Mouse (Mus musculus): ENCODE measurements around the gene Tfr2.

Tfr2 gene

DNA sequence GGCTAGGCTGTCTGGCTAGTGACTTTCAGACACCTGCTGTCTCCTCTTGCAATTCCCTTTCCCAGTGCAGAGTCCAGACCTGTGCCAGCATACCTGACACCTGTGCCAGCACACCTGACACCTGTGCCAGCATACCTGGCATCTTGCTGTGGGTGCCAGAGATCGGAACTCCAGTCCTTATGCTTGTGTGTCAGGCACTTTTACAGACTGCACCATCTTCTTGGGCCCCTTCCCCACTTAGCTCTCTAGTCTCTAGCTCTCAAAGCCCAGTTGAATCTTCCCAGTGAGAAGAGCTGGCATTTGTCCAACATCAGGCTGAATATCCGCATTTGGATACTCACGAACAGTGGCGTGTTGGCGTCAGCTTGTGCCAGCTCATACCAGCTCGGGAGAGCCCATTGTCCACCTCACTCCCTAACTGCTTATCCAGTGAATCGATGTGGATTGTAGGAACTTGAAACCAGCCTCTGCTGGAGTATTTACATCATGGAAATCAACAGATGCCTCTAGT, 30.3 kb upstream of the Tfr2 start:
- no peak for DNase-seq (ENCODE audit: low spot score)

DNA sequence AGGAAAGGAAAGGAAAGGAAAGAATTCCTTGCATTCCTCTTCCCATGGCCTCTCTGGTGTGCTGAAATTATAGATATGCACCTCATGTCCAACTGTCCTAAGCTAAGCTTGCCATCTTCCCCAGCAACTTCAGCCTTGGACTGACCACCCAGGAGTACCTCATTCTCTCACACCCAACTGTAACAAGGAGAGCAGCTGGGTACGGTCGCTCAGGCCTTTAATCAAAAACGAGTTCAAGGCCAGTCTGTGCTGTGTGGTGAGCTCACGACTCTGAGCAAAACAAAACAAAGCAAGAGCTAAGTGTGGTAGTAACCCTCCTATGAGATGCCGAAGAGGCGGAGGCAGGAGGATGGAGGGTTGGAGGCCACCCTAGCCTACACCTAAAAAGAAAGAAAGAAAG, 28.6 kb upstream of the Tfr2 start:
- no peak for DNase-seq (ENCODE audit: low spot score)

DNA sequence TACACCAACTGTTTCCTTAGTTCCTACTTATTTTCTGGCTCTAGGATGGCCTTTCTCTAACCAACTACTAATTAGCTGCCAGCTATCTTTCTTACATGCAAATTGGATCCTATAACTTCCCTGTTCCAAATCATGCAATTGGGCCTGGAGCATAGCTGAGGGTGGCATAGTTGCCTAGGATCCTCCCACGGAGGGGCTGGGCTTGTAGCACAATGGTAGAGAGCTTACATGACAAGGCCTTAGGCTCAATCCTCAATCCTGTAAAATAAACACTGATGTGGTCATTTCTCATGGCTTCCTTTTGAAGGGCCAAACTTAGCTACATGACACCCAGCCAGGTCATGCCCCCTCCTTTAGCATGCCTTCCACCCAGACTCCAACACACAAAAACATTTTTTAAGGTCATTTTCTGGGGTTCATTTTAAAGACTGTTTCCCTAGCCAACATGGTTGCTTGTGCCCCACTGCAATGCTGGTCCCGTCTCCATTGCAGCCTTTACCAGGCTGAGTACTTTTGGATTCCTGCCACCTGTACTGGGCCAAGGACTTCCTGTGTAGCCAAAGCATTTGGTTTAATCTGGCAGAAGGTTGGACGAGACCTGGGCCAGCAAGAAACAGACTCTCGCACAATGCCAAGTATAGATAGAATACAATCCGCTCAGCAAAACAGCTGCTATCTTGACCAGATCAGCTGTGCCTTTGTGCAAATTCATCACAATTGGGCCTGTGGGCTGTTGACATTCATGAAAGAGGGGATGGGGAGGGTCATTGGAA, 27.7 kb upstream of the Tfr2 start:
- DNase-seq (ENCODE audit: low spot score): no peak

DNA sequence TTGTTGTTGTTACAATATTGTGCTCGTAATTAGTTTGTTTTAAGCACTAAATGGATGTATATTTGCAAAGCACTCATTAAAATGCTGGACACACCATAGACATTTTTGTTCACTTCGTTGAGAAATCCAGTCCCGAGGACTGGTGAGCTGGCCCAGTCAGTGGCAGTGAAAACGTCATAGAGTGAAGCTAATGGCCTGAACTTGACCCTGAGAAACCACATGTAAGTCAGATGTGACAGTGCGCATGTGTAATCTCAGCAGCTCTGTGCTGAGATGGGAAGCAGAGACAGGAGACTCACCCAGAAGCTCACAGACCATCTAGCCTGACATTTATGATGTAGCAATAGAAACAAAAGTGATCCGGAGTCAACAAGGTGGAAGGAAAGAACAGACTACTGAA, 24.7 kb upstream of the Tfr2 start:
- DNase-seq (ENCODE audit: low spot score): no peak

DNA sequence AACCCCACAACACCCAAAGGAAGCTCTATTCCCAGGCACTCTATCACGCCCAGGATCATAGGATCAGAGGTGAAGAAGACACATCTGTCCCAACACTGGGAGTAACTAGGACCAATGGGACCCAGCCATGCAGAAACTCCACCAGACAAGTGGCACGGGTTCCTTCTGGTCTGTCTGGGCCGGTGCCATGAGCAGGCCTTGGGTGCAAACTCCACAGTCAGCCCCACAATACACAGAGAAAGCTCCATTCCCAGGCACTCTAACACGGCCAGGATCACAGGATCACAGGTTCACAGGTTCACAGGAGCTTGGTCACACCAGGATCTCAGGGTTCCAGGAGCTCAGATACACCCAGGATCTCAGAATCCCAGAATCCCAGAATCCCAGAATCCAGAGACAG, 24.0 kb upstream of the Tfr2 start:
- no peak for DNase-seq (ENCODE audit: low spot score)

DNA sequence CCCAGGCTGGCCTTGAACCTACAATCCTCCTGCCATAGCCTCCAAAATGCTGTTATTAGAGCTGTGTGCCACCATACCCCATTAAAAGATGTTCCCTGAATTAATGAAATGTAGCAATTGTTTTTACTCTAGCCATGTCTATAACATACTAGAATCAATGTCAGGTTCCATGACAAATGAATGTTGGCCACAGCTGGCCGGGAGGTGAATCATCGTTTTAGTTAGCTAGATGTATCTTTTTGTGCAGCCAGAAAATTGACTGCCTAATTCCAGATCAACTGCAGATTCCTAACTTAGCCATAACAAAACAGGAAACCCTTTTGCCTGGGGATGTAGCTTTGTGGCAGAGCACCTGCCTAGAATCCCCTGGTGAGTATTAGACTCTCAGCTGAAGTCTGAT, 19.8 kb upstream of the Tfr2 start:
- no peak for DNase-seq (ENCODE audit: low spot score)

DNA sequence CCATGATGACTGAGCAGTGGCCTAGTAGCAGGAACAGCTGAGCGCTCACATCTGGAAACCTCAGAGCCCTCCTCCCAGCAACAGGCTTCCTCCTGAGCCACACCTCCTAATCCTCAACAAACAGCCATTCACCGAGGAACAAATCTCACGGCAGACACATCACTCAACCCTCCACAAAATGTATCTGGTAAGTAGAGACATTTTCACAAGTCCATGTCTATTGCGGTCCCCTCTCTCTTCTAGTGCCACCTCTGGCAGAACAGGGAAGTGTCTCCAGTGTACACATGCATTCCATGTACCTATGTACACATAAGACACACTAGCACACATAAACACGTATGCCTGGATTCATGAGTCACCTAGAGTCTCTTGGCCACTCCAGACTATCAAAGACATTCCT, 18.5 kb upstream of the Tfr2 start:
- DNase-seq (ENCODE audit: low spot score): no peak

DNA sequence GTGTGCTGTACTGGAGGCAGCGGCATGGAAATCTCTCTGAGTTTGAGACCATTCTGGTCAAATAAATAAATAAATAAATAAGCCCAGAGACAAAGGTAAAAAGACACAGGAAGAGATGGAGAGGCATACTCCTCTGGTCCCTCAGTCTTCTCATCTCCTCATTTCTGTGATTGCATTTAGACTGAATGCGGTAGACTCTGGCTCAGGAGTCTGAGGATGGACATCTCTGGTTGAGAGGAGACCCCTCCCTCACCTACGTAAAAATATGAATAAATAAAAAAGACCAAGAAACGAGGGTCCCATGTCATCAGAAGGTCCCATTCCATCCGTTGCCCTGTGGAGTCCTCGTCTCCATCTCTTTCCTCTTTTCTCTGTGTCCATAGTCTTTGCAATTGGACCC, 16.6 kb upstream of the Tfr2 start:
- no peak for DNase-seq (ENCODE audit: low spot score)

DNA sequence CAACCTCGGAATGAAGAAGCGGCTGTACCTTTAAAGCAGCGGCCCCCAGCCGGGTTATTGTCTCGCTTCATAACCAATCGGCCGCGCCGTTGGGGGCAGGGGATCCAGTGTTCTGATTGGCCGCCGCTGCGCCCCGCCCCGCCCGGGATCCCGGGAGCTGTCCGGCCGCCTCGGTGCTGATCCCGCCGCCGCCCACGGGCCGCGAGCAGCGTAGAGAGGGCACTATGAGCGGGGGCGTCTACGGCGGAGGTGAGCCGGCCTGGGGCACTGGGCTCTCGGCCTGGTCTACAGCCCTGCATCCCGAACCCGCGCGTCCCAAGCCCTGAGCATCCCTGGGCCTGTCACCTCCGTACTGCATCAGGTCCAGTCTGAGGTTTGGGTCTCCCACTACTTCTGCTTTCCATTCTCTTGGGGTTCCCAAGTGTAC, 16.2 kb upstream of the Tfr2 start, which contains the start of gene Actl6b:
Actl6b (plus strand) TSS at position 107 of the 427 bp plus-strand sequence.
- DNase-seq (ENCODE audit: low spot score): peak; percentile 87

DNA sequence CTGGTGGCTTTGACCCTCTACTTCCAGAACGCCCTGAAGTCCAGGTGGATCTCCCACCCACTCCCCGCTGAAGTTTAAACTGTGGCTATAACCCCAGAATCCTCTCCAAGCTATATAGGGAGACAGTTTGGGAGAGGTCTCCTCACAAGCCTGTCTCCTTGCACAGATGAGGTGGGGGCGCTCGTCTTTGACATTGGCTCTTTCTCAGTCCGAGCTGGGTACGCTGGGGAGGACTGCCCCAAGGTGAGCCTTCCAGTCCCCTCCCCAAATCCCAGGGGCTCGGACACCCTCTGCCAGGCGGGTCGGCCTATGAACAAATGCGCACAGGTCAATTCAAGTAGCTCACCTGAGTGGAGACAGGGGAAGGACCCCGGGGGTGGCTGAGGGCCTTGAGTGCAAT, 15.7 kb upstream of the Tfr2 start:
- DNase-seq (ENCODE audit: low spot score): no peak

DNA sequence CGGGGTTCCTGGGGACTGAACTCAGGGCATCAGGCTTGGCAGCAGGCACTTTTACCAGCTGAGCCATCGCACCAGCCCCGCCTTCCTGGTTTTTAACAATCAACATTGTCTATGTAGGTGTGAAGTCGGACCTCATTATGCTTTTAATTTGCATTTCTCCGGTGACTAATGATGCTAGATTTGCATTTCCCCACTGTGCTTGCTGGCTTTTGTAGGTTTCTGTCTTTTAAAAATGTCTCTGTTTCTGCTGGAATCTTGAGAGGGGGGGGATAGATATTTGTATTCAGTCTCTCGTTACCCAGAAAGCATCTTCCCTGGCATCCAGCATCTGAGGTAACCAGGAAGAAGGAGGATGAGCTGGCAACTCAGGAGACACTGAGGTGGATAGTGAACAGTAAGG, 8.1 kb upstream of the Tfr2 start:
- no peak for DNase-seq (ENCODE audit: low spot score)

DNA sequence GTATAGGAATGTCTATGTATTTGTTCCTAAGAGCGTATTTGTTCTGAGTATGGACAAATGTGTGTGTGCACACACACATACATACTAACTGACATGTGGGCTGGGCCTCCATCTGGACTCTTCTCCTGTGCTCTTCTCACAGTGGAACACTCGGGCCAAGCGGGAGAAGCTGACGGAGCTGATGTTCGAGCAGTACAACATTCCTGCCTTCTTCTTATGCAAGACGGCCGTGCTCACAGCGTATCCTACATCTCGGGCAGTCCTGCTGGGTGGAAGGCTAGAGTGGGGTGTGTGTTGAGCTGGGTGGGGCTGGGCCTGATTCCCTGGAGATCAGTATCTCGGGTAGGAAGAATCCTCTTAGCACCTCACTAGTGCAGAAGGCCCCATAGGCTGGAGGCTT, 6.7 kb upstream of the Tfr2 start:
- DNase-seq (ENCODE audit: low spot score): peak; percentile 41

DNA sequence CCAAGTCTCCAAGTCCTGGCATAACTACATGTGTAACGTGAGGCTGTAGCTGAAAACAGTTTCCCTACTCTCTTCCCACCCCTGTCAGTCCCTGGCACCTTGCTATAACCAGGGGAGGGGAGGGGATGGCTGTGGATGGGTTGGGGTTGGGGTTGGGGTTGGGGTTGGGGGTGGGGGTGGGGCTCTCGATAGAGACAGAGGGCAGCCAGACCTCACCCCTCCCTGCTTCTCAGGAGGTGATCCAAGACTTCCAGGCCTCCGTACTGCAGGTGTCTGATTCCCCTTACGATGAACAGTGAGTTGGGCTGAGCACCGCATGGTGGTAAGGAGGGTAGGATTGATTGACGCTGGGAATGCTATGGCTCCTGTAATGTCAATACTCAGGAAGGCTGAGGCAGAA, 3.9 kb upstream of the Tfr2 start:
- no peak for DNase-seq (ENCODE audit: low spot score)

DNA sequence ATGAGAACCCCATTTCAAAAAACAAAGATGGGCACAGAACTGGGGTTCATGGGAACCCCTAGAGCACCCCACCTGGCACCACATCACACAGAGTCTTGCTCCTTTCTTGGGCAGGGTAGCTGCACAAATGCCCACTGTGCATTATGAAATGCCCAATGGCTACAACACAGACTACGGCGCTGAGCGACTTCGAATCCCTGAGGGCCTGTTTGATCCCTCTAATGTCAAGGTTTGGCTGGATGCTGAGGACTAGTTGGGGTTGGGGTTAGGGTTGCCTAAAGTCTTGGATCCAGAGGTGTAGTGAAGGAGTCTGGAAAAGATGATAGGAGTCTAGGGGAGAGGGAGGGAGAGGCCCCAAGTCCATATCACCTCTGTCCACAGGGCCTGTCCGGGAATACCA, 3.2 kb upstream of the Tfr2 start:
- DNase-seq (ENCODE audit: low spot score): no peak

DNA sequence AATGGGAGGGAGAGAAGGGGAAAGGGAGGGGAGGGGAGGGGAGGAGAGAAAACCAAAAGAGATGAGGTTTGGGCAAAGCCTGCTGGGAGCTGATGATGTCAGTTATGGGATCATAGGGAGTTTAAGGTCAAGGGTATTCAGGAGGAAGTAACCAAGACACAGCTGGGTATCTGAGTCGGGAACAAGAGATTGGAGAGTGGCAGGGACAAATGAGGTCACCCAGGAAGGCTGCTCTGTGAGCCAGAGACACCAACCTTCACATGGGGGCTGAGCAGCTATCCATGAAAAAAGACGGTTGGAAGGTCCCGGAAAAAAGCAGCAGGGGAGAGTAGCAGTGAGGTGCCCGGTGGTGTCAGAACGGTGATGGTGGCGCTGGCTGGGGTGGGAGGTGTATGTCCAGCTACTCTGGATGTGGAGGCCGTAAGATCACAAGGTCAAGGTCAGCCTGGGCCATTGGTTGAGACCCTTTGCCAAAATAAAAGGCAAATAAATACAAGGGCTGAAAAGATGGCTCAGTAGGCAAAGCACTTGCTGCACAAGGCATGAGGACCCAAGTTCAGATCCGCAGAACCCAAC, 1.3 kb upstream of the Tfr2 start:
- DNase-seq (ENCODE audit: low spot score): no peak

DNA sequence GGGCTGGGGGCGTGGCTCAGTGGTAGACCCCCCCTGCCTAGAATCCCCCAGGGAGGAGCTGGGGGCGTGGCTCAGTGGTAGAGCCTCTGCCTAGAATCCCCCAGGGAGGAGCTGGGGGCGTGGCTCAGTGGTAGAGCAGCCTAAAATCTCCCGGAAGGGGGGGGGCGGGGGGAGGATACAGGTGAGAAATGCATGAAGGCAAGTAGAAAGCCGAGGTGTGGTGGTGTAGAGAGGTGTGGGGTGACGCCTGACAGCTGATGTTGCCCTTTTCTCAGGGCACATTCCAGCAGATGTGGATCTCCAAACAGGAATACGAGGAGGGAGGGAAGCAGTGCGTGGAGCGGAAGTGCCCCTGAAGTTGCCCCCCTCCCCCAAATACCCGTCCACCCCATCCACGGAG, 609 bp upstream of the Tfr2 start:
- DNase-seq (ENCODE audit: low spot score): no peak

DNA sequence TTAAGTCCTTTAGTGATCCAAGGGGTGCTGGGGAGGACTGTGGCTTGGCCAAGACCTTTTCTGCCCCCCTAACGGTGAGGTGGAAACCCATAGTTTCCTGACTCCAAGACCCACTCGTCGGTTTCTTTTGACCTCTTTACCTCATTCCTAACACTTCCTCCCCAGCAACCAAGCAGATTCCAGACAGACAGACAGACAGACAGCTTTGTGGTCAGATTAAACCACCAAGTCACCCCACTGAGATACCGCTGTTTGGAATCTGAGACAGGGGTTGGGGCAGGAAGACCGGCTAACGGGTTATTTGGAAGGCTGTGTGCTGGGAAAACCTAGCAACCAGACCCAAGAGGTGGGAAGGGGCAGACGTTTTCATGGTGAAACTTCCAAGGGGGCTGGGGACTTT, 541 bp downstream of the Tfr2 start:
- DNase-seq (ENCODE audit: low spot score): no peak

DNA sequence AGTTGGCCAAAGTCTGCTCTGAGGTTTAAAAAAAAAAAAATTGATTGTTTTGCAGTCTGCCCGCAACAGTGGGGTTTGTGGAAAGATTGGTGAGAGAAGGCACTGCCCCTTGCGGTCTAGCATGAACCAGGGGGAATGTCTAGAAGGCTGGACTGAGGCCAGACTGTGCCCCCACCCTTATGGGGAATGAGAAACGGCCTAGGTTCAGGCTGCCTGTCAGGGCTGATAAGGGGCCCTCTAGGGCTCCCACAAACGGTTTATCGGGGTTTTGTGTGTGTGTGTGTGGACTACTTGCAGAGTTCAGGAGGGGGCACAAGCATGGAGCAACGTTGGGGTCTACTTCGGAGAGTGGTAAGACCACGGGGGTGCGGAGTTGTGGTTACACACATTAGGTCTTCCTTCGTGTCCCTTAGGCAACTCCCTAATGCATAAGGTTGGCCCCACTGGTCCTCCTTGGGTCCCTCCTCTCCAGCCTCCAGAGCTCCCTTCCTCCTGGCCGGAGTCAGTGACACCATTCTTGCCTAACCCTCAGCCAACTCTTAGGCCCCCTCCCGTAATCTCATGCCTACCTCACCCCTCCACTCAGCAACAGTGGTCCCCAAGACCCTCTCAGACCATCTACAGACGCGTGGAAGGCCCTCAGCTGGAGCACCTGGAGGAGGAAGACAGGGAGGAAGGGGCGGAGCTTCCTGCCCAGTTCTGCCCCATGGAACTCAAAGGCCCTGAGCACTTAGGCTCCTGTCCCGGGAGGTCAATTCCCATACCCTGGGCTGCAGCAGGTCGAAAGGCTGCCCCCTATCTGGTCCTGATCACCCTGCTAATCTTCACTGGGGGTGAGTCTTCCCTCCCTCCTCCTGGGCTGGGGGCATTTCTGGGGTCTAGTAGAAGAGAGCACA, 1.3 kb downstream of the Tfr2 start:
- no peak for DNase-seq (ENCODE audit: low spot score)

DNA sequence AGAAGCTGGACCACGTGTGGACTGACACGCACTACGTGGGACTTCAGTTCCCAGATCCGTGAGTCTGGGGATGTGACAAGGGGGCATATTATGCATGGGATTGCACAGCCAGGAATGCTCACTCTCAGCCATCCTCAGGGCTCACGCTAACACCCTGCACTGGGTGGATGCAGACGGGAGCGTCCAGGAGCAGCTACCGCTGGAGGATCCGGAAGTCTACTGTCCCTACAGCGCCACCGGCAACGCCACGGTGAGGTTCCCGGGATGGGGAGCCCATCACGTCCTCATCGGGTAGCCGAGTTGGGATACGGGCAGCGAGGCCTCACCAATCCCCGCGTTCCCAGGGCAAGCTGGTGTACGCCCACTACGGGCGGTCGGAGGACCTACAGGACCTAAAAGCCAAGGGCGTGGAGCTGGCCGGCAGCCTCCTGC, 4.8 kb downstream of the Tfr2 start:
- peak; percentile 45 for DNase-seq (ENCODE audit: low spot score)

DNA sequence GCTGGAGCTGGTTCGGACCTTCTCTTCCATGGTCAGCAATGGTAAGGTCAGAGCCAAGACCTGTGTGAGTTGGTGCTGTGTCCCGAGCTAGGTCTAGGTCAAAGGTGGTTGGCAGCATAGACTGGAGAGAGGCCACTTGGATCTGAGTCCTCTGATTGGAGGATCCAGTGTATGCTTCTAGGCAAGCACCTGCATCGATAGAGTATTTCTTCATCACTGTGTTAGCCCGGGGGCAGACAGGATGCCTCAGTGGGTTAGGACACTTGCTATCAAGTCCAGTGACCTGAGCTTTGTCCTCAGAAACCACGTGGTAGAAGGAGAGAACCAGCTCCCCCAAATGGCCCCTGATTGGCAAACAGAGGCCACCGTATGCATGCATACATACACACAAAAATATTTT, 10.6 kb downstream of the Tfr2 start:
- no peak for DNase-seq (ENCODE audit: low spot score)

DNA sequence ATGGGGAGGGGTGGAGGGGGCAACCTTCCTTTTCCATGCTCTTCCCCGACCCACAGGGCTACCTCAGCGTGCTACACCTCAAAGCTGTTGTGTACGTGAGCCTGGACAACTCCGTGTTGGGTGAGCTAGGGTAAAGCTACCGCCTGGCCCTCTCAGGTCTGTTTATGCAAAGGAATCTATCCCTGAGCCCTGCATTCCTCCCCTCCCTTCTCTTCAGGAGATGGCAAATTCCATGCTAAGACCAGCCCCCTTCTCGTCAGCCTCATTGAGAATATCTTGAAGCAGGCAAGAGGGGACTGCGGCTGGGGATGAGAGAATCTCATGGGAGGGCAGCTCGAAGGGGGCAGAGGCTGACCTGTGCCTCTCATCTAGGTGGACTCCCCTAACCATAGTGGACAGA, 13.1 kb downstream of the Tfr2 start:
- DNase-seq (ENCODE audit: low spot score): no peak

DNA sequence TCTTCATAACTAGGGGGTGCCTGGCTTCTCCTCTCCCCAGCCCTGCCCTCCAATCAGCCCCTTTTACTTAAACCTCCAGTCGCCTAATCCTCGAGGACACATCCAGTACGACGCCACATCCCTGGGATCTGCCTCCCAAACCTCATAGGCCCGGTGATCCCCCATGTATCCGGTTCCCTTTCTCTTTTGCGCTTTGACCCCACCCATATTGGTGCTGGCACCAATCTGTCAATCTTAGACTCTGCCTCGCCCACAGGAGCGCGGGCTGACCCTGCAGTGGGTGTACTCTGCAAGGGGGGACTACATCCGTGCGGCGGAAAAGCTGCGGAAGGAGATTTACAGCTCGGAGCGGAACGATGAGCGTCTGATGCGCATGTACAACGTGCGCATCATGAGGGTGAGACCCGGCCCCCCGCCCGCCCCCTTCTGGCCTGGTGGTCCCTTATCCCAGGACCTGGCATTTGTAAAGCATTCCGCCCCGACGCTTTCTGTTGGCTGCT, 14.1 kb downstream of the Tfr2 start:
- peak; percentile 46 for DNase-seq (ENCODE audit: low spot score)

DNA sequence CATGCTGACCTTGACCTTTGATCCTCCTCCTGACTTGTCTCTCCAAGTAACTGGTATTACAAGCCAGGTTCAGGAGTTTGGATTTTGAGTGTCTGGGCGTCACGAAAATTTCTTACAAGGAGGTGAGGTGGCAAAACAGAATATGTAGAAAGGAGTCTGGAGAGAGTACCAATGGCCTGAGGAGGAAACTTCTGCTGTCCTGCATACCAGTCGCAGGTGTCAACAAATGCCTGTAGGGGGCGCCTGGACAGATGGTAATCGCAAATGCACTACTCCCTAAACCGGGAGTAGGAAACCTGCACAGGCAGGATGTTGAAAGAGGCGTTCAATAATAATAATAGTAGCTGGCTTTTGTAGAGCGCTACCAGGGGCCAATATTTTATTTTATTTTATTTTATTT, 15.3 kb downstream of the Tfr2 start:
- DNase-seq (ENCODE audit: low spot score): peak; percentile 73

Data from layer of hippocampus, adult 11-12 months (tissue).